Mouse (Mus musculus): ENCODE measurements around the gene Spata17.

DNA sequence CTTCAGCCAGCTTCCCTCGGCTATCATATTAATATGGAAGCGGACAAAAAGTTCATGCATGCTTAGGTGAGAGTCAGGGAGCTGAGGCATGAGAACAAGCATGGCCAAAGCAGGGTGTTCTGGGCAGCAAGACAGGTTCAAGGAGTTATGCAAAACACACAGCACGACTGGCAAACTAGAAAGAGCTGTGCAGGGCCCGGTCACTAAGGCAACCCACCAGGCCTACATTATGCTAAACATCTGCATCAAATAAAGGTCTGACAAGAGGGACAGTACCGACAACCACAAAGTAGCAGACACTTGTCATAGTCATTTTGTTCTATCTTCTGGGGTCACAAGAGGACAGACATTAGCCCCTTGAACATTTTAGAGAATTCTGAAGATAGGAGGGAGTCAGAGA, 61.6 kb downstream of the Spata17 start:
- no peak for TF ChIP-seq POLR2A (IDR thresholded peaks at IDR 0.05; ENCODE audit: low read depth, low read length)
- no peak for TF ChIP-seq CTCF (IDR thresholded peaks at IDR 0.05; ENCODE audit: borderline replicate concordance, insufficient read depth, low read length)
